Mouse (Mus musculus): ENCODE results near the gene Invs. TPM values are rescaled to one million over a fixed set of nuclear protein-coding genes. Genes with fewer than 3 reads are reported as not detected.
"Not testable (repeated sequence)": the region's sequence is repeated elsewhere in the genome, so short reads cannot be mapped to it uniquely, and the experiment has no call there.

Gene Invs
- polyA plus RNA-seq, 2 experiments = 1.0 to 1.1 TPM

DNA sequence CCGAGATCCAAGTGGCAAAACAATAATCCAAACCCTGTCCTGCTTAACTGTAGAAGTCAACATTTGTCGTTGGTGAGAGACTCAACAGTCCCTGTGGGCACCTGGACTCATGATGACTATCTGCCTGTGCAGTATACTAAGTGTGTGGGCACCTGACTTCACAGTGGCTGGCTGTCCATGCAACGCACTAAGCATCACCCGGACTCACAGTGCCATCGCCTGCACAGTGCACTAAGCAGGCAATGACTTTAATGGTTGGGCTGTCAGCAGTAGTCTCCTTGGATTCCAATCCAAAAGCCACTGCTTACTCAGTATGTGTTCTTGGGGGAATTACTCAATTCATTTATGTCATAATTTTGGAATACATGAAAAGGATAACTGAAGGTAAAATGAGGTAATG is 102.9 kb downstream of the Invs start:
- no peak for TF ChIP-seq EP300 (IDR thresholded peaks at IDR 0.05; ENCODE audit: low read depth)
- TF ChIP-seq CTCF (IDR thresholded peaks at IDR 0.05; ENCODE audit: low read depth) = no peak
- 79% methylated on average over 5 of the region's 5 CpGs for WGBS (ENCODE audit: insufficient replicate concordance)
- H3K4me3 ChIP-seq (ENCODE audit: insufficient read depth in 1 of 2, low read depth in 2 of 2, low read length in 2 of 2) = no peak overlapping the region

GRCm38 (mm10) chr4:48396949-48397348 is 117.4 kb downstream of the Invs start:
- Histone ChIP-seq H3K4me3 (ENCODE audit: insufficient read depth in 1 of 2, low read depth in 2 of 2, low read length in 2 of 2) (no peak overlapping the region), H3K27ac (no peak overlapping the region), H3K27me3 (ENCODE audit: control insufficient read depth, insufficient read depth, low read length) (no peaks in the 10 kb centered on the region), H3K4me1 (replicated peaks; ENCODE audit: control insufficient read depth in 2 of 2, insufficient read depth in 2 of 2, low read length in 1 of 2) (peaks cover 0 to 3% of the 10 kb centered on the region in 2 experiments; a peak in 1 of 4 replicates), H3K9me3 (ENCODE audit: control insufficient read depth, low read length) (no peaks in the 10 kb centered on the region), H3K36me3 (replicated peaks; ENCODE audit: control insufficient read depth, insufficient read depth, low read depth) (no peaks in the 10 kb centered on the region), H3K9ac (replicated peaks) (no peak overlapping the region), H3K4me2 (ENCODE audit: low read depth) (no peak overlapping the region)
- peak; percentile 40 for TF ChIP-seq EP300 (IDR thresholded peaks at IDR 0.05; ENCODE audit: low read depth)
- TF ChIP-seq CTCF (IDR thresholded peaks at IDR 0.05; ENCODE audit: low read depth) = no peak
- 52% methylated on average over 3 of the region's 3 CpGs for WGBS (ENCODE audit: insufficient replicate concordance)
- DNase-seq (ENCODE audit: low read depth in 3 of 3, low spot score in 3 of 3) (no peak), ATAC-seq (ENCODE audit: insufficient read depth) (peak; percentile 60; the same call in 1 of the 2 replicates)

More for the DNA sequence above, 102.9 kb downstream of the Invs start:
- Histone ChIP-seq H3K27ac (no peak overlapping the region), H3K27me3 (ENCODE audit: control insufficient read depth, insufficient read depth, low read length) (no peaks in the 10 kb centered on the region), H3K4me1 (replicated peaks; ENCODE audit: control insufficient read depth in 2 of 2, insufficient read depth in 2 of 2, low read length in 1 of 2) (no peaks in the 10 kb centered on the region), H3K9ac (replicated peaks) (no peak overlapping the region), H3K36me3 (replicated peaks; ENCODE audit: control insufficient read depth, insufficient read depth, low read depth) (no peaks in the 10 kb centered on the region), H3K4me2 (ENCODE audit: low read depth) (no peak overlapping the region), H3K9me3 (ENCODE audit: control insufficient read depth, low read length) (no peaks in the 10 kb centered on the region)
- DNase-seq (ENCODE audit: low read depth in 3 of 3, low spot score in 3 of 3) (no peak), ATAC-seq (ENCODE audit: insufficient read depth) (no peak)

DNA sequence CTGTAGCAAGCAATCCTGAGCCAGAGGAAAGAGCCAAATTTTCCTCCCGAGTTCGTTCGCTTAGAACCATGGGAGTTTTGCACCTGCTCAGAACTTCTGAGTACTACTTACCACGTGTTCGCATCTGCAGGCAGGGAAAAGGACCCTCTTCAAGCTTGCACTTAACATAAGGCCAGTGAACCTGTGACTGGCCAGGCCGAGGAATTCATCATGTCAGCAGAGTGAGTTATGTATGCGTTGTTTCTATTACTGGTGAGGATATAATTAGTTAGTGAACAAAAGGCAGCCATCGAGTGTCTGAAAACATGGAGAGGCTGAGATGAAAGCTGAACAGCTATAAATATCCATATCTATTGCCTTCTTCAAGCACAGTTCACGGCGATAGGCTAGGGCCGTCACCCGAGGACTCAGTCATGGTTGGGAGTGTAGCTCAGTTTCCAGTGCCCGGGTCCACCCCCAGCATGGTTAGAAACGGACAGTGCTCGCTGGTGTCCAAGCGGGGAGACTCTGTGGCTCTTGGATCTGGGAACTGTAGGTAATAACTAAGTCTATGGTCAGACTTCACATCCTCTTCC is 123.6 kb downstream of the Invs start:
- Histone ChIP-seq H3K36me3 (replicated peaks; ENCODE audit: control insufficient read depth, insufficient read depth, low read depth) (no peaks in the 10 kb centered on the region), H3K4me1 (replicated peaks; ENCODE audit: control insufficient read depth in 2 of 2, insufficient read depth in 2 of 2, low read length in 1 of 2) (no peaks in the 10 kb centered on the region), H3K9me3 (ENCODE audit: control insufficient read depth, low read length) (no peaks in the 10 kb centered on the region), H3K4me3 (ENCODE audit: insufficient read depth in 1 of 2, low read depth in 2 of 2, low read length in 2 of 2) (no peak overlapping the region), H3K9ac (replicated peaks) (no peak overlapping the region), H3K27ac (no peak overlapping the region), H3K4me2 (ENCODE audit: low read depth) (no peak overlapping the region), H3K27me3 (ENCODE audit: control insufficient read depth, insufficient read depth, low read length) (no peaks in the 10 kb centered on the region)
- no peak for DNase-seq (ENCODE audit: low read depth in 3 of 3, low spot score in 3 of 3)
- no peak for TF ChIP-seq CTCF (IDR thresholded peaks at IDR 0.05; ENCODE audit: low read depth)
- TF ChIP-seq EP300 (IDR thresholded peaks at IDR 0.05; ENCODE audit: low read depth) = no peak
- 76% methylated on average over 16 of the region's 16 CpGs for WGBS (ENCODE audit: insufficient replicate concordance)
- no peak for ATAC-seq (ENCODE audit: insufficient read depth)

GRCm38 (mm10) chr4:48405724-48406491 is 126.3 kb downstream of the Invs start:
- 53% methylated on average over 9 of the region's 10 CpGs for WGBS (ENCODE audit: insufficient replicate concordance)
- not testable (repeated sequence) for H3K4me2 ChIP-seq (ENCODE audit: low read depth); H3K27ac ChIP-seq

DNA sequence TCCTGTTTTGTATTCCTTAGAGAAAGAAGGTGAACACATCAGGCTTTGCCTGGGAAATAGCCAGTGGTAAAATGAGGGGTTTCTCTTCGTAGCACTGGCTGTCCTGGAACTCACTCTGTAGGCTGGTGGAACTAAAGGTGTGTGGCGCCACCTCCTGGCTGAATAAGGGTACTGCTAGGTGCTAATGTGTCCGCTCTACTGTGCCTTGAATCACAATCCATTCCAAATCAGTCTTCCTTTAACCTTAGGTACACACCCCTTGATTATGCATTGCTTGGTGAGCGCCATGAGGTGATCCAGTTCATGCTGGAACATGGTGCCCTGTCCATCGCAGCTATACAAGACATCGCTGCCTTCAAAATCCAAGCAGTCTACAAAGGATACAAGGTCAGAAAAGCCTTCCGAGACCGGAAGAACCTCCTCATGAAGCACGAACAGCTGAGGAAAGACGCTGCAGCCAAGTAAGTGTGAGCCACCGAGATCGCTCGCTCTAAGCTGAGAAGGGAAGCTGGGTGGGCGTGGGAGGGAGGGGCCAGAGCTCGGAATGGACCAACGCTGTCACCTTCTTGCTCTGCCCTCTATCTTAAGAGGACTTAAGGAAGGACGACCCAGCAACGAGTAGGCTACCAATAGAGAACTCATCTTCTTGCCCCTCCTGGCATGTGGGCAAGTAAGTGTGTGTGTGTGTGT is 127.9 kb downstream of the Invs start:
- 39% methylated on average over 18 of the region's 18 CpGs for WGBS (ENCODE audit: insufficient replicate concordance)
- ATAC-seq (ENCODE audit: insufficient read depth) (peak; percentile 59; the same call in 1 of the 2 replicates), DNase-seq (ENCODE audit: low read depth in 3 of 3, low spot score in 3 of 3) (peak; percentile 26 to 36 (median 28))
- peak overlapping the region; percentile 24; the same call in 1 of the 2 replicates for H3K4me2 ChIP-seq (ENCODE audit: low read depth)
- TF ChIP-seq CTCF (IDR thresholded peaks at IDR 0.05; ENCODE audit: low read depth) (peak; percentile 94), EP300 (IDR thresholded peaks at IDR 0.05; ENCODE audit: low read depth) (no peak)
- H3K27me3 ChIP-seq (ENCODE audit: control insufficient read depth, insufficient read depth, low read length) = no peaks in the 10 kb centered on the region
- H3K9me3 ChIP-seq (ENCODE audit: control insufficient read depth, low read length) = no peaks in the 10 kb centered on the region
- no peak overlapping the region for H3K9ac ChIP-seq (replicated peaks)
- no peak overlapping the region for H3K27ac ChIP-seq
- no peaks in the 10 kb centered on the region for H3K4me1 ChIP-seq (replicated peaks; ENCODE audit: control insufficient read depth in 2 of 2, insufficient read depth in 2 of 2, low read length in 1 of 2)
- H3K36me3 ChIP-seq (replicated peaks; ENCODE audit: control insufficient read depth, insufficient read depth, low read depth) = no peaks in the 10 kb centered on the region
- H3K4me3 ChIP-seq (ENCODE audit: insufficient read depth in 1 of 2, low read depth in 2 of 2, low read length in 2 of 2) = peak overlapping the region in 1 of 2 experiments; percentile 16; a peak in 1 of 4 replicates

More at GRCm38 (mm10) chr4:48405724-48406491, 126.3 kb downstream of the Invs start:
- H3K4me1 ChIP-seq (replicated peaks; ENCODE audit: control insufficient read depth in 2 of 2, insufficient read depth in 2 of 2, low read length in 1 of 2); H3K27me3 ChIP-seq (ENCODE audit: control insufficient read depth, insufficient read depth, low read length); H3K9me3 ChIP-seq (ENCODE audit: control insufficient read depth, low read length); H3K9ac ChIP-seq (replicated peaks); DNase-seq (ENCODE audit: low read depth in 3 of 3, low spot score in 3 of 3); H3K4me3 ChIP-seq (ENCODE audit: insufficient read depth in 1 of 2, low read depth in 2 of 2, low read length in 2 of 2); ATAC-seq (ENCODE audit: insufficient read depth); H3K36me3 ChIP-seq (replicated peaks; ENCODE audit: control insufficient read depth, insufficient read depth, low read depth): not testable (repeated sequence)
